Mouse (Mus musculus) testis, adult 2 months (tissue): ENCODE measurements around the gene Ubxn1. TPM values are rescaled to one million over a fixed set of nuclear protein-coding genes. Genes with fewer than 3 reads are reported as not detected.
"Not testable (repeated sequence)": the region's sequence is repeated elsewhere in the genome, so short reads cannot be mapped to it uniquely, and the experiment has no call there.

Source experiments
- H3K27ac ChIP-seq: fragments of 200-500 bp; 2 replicates; pipeline ENCODE4 v1.5.1; 2012; ENCODE audit warnings: low read depth, low read length; ENCODE audit not compliant: control insufficient read depth, insufficient read depth
- H3K27me3 ChIP-seq: fragments of 200-500 bp; 2 replicates; pipeline ENCODE4 v1.6.1; 2012; ENCODE audit warnings: mild to moderate bottlenecking, low read length, moderate library complexity; ENCODE audit not compliant: control insufficient read depth, insufficient read depth
- H3K36me3 ChIP-seq: fragments of 200-500 bp; 2 replicates; pipeline ENCODE4 v1.6.1; 2012; ENCODE audit warnings: mild to moderate bottlenecking, low read length; ENCODE audit not compliant: control insufficient read depth, insufficient read depth
- H3K4me1 ChIP-seq: fragments of 200-500 bp; 2 replicates; pipeline ENCODE4 v1.6.1; 2012; ENCODE audit warnings: low read length; ENCODE audit not compliant: control insufficient read depth, insufficient read depth
- H3K4me3 ChIP-seq: fragments of 200-500 bp; 2 replicates; pipeline ENCODE4 v1.5.1; 2012; ENCODE audit warnings: low read depth, mild to moderate bottlenecking, low read length, moderate library complexity, mixed read lengths; ENCODE audit not compliant: control insufficient read depth
- CTCF ChIP-seq: fragments of 200-500 bp; IDR thresholded peaks from 2 replicates; pipeline ENCODE4 v1.5.1; 2012; ENCODE audit warnings: low read depth, mild to moderate bottlenecking, inconsistent platforms, low read length, moderate library complexity; ENCODE audit not compliant: control insufficient read depth, insufficient read depth, insufficient replicate concordance
- POLR2A ChIP-seq: fragments of 200-500 bp; IDR thresholded peaks from 2 replicates; pipeline ENCODE4 v1.6.1; 2012; ENCODE audit warnings: low read depth, mild to moderate bottlenecking, inconsistent platforms, low read length, moderate library complexity; ENCODE audit not compliant: control insufficient read depth
- polyA plus RNA-seq: library from polyadenylated mRNA; depleted of rRNA; stranded (reverse); fragments of >200 nt; gene quantifications from 2 replicates; pipeline ENCODE4 v1.2.3, GENCODE M21; 2012

Gene Ubxn1
- polyA plus RNA-seq, 1 experiment, result 83.7 TPM

DNA sequence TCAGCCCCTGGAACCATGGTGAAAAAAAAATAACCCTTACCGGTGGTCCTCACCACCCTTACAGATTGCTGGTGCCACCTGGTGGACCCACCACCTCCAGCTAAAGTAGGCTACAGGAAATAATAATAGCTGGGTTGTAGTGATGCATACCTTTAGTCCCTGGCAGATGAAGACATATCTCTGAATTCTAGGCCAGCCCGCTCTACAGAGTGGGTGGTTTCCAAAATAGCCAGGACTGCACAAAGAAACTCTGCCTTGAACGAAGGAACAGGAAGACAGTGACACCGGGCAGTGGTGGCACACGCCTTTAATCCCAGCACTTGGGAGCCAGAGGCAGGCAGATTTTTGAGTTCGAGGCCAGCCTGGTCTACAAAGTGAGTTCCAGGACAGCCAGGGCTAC lies 7.0 kb upstream of the Ubxn1 start:
- no peaks in the 10 kb centered on the region for H3K36me3 ChIP-seq
- H3K4me1 ChIP-seq, result no peaks in the 10 kb centered on the region
- H3K27ac ChIP-seq, result no peak overlapping the region
- H3K27me3 ChIP-seq, result no peaks in the 10 kb centered on the region
- H3K4me3 ChIP-seq, result no peak overlapping the region
- no peak for TF ChIP-seq POLR2A
- TF ChIP-seq CTCF, result no peak

DNA sequence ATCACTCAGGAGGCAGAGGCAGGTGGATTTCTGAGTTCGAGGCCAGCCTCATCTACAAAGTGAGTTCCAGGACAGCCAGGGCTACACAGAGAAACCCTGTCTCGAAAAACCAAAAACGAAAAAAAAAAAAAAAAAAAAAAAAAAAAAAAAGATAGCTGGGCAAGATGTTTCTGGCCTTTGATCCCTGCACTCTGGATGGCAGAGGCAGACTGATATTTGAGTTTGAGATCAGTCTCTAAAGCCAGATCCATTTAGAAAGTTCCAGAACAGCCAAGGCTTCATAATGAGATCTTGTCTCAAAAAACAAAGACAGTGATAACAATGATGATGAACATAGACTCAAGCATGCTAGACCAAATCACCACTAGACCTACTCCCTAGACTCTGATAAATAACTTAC lies 915 bp upstream of the Ubxn1 start:
- H3K4me3 ChIP-seq, H3K27ac ChIP-seq, H3K27me3 ChIP-seq, H3K4me1 ChIP-seq, H3K36me3 ChIP-seq: not testable (repeated sequence)

DNA sequence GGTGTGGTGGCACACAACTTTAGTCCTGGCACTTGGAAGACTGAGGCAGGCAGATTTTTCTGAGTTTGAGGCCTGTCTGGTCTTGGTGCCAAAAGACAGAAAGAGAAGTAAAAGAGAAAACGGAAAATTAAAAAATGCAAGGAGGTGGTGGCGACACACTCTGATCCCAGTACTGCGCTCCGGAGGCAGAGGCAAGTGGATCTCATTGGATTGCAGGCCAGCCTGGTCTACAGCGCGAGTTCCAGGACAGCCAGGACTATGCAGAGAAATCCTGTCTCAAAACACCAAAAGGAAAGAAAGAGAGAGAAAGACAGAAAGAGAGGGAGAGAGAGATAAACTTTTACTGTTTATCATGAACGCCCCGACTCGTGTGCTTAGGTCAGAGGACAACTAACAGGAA lies 458 bp upstream of the Ubxn1 start:
- Histone ChIP-seq H3K4me1 (peaks cover 6% of the 10 kb centered on the region), H3K36me3 (peaks cover 6% of the 10 kb centered on the region), H3K4me3 (peak overlapping the region; percentile 87), H3K27me3 (no peaks in the 10 kb centered on the region), H3K27ac (peak overlapping the region; percentile 93)
- no peak for TF ChIP-seq CTCF
- TF ChIP-seq POLR2A, result no peak

DNA sequence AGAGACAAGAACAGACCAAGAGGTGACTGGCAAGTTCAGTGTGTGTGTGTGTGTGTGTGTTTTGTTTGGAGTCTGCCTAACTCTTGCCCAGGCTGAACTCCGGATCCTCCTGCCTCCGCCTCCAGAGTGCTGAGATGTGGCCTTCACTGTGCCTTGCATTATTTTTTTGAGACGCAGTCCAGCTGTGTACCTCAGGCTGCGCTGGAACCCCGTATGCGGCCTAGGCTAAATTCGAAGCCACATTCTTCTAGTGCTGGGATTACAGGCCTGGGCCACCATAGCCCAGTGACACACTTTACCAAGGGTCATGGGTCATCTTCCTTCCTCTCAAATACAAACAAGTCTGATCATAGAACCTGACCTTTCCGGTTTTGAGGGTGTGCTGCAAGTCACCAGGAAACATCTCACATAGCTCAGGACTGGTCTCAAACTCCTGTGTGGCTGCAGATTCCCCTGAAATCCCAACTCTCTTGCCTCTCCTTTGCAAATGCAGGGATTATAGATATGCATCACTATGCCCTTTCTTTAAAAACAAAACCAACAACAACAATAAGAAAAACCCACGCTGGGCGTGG lies 1.1 kb downstream of the Ubxn1 start:
- Histone ChIP-seq H3K27me3 (no peaks in the 10 kb centered on the region), H3K36me3 (peaks cover 6% of the 10 kb centered on the region), H3K27ac (peak overlapping the region; percentile 41; the same call in 1 of the 2 replicates), H3K4me3 (peak overlapping the region; percentile 87), H3K4me1 (peaks cover 6% of the 10 kb centered on the region)
- TF ChIP-seq POLR2A (no peak), CTCF (no peak)

DNA sequence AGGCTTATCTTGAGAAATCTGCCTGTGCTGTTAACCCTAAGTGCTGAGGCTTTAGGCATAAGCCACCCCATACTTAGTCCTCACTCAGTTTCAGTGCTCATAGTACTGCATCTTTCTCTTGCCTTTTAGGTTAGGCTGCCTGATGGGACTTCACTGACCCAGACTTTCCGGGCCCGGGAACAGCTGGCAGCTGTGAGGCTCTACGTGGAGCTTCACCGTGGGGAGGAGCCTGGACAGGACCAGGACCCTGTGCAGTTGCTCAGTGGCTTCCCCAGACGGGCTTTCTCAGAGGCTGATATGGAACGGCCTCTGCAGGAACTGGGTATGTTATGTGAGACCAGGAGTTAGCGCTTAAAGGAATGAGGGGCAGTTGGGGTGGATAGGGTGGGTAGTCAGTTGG lies 3.7 kb downstream of the Ubxn1 start:
- peaks cover 6% of the 10 kb centered on the region for H3K36me3 ChIP-seq

DNA sequence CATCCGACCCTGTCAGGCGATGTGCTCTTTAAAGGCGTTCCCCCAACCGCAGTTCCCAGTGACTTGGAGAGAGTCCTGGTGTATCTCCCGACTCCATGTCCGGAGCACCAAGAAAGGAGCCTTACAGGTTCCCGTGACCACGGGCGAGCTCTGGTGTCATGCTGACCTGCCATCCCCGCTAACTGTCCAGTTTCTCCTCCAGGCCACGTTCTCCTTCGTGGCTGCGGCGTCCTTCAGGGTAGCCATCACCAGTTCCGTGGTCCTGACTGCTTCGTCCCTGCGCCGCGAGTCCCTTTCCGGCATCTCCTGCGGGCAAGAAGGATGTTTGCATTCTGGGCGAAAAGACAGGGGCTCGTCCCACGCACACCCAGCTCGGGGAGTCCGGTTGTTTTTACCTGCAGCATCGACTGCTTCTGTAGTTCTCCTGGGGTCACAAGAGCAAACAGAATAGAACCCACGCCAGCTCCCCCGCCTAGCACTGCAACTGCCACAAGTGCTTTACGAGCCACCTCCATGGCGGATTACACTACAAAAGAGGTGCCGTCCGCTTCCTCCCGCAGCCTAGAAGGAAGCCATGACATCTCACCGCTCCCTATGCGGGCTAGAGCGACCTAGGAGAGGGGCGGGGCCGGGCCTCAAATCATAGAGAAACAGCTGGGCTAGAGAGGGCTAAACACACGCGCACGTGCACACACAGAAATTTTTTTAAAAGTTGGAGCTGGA lies 9.2 kb downstream of the Ubxn1 start, which contains the start of gene Uqcc3:
Gene Uqcc3, minus strand, starts transcription at position 613 of the 723 bp plus-strand sequence.
- Histone ChIP-seq H3K36me3 (no peaks in the 10 kb centered on the region; the same call in 1 of the 2 replicates), H3K27ac (peak within 1 kb of the TSS; percentile 87), H3K27me3 (no peaks in the 10 kb centered on the region), H3K4me3 (peak within 1 kb of the TSS; percentile 92), H3K4me1 (peaks cover 3% of the 10 kb centered on the region)
- no peak for TF ChIP-seq CTCF
- TF ChIP-seq POLR2A, result peak; percentile 69

More for the DNA sequence above, 3.7 kb downstream of the Ubxn1 start:
- TF ChIP-seq CTCF, result no peak
- TF ChIP-seq POLR2A, result no peak
- Histone ChIP-seq H3K4me1 (peaks cover 6% of the 10 kb centered on the region), H3K27ac (no peak overlapping the region), H3K27me3 (no peaks in the 10 kb centered on the region), H3K4me3 (no peak overlapping the region)

DNA sequence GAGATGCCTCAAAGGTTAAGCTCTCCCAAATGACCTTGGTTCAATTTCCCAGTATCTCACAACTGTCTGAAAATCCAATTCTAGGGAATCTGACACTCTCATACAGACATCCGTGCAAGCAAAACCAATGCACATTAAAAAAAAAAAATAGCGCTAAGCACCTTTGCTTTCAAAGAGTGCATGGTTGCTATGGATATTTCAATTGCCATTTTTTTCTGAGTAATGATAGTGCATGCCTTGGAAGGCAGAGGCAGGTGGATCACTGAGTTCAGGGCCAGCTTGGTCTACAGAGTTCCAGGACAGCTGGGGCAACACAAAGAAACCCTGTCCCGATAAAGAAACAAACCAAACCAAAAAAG lies 9.7 kb downstream of the Ubxn1 start:
- Histone ChIP-seq H3K36me3 (no peaks in the 10 kb centered on the region; the same call in 1 of the 2 replicates), H3K27me3 (no peaks in the 10 kb centered on the region), H3K27ac (no peak overlapping the region), H3K4me1 (peaks cover 3% of the 10 kb centered on the region), H3K4me3 (peak overlapping the region; percentile 92; the same call in 1 of the 2 replicates)
- TF ChIP-seq POLR2A (no peak), CTCF (no peak)
